Mouse (Mus musculus): ENCODE data around the gene Pecam1.
"Not testable (repeated sequence)": the region's sequence is repeated elsewhere in the genome, so short reads cannot be mapped to it uniquely, and the experiment has no call there.

Gene Pecam1

DNA sequence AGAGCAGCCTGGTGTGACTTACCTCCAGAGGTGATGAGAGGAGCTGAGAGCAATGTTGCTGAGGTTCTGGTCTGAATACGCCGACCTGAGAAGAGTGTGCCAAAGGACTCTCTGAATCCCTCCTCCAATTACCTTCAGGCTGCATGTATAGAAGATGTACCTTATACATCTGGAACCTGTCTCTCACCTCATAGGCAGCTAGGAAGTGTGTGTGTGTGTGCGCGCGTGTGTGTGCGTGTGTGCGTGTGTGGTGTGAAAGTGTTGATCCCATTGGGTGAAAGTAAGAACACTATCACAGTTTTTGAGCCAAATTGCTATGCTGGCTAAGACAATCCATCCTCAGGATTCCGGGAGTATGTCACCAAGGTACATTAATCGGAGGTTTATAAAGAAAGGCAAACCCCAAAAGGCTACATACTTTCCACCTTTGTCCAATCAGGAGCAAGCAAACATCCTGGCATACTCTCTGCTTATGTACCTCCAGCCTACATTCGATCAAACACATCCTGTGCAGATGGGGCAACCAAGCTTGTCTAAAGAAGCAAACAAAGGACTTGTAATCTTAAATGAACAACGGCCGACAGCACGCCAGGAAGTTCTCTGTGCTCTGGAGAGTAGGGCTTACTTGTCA, at the start of gene Pecam1:
Gene Pecam1, minus strand, starts transcription at position 508 of the 631 bp plus-strand sequence.
- no peak for DNase-seq (ENCODE audit: low spot score in 2 of 2)

DNA sequence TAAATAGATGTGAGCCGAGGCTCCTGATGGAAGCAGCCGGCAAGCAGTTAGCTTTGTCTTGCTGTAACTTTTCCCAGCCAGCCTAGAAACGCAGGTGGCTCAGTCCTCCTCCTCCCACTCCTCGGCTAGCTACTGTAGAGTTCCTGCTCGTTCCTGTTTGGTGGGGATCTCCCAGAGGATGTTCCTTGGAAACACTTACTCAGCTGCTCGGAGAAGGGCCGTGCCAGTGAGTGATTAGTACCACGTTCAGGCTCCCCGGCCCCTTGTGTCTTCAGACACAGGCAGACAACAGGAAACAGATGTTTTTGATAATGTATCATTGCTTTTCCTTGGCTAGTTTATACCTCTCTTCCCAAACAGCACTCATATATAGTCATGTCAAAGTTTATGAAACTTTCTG, 45.3 kb upstream of the Pecam1 start:
- no peak for DNase-seq (ENCODE audit: low spot score in 2 of 2)

DNA sequence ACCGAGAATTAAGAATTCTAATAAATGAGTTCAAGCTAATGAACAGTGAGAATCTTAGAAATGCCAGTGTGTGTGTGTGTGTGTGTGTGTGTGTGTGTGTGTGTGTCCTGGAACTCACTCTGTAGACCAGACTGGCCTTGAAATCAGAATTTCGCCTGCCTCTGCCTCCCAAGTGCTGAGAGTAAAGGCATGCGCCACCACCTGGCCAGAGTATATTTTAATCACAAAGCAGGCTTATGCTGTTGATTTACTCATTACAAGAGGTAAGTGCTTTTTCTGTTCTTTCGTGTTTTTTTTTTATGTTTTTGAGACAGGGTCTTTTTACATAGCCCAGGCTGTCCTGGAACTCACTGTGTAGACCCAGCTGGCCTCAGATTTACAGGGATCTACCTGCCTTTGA, 43.4 kb upstream of the Pecam1 start:
- no peak for DNase-seq (ENCODE audit: low spot score in 2 of 2)

DNA sequence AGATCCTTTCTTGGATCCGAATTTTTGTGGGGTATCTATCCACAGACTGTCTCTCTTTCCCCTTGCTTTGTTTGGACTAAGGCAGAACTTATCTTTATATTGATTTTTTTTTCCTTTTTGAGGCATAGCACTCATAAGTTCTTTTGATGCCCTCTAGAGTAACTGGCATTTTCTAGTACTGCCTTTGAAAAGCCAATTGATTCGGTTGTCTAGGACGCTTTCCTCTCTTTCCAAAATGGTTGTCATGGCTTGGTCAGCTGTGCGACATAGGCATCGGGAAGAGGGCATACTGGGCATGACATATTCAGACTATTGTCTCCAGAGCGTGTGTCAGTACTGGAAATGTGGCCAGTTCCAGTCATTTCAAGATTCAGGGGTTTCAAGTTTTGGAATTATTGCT, 39.2 kb upstream of the Pecam1 start:
- no peak for DNase-seq (ENCODE audit: low spot score in 2 of 2)

- peak; percentile 93 to 97 for DNase-seq (ENCODE audit: low spot score in 2 of 2)
Observed at GRCm38 (mm10) chr11:106788775-106789459, 38.5 kb upstream of the Pecam1 start, which contains the start of the genes Ddx5 and Cep95. TSS of gene Ddx5 (minus strand) at chr11:106789185. TSS of gene Cep95 (plus strand) at chr11:106789252.

DNA sequence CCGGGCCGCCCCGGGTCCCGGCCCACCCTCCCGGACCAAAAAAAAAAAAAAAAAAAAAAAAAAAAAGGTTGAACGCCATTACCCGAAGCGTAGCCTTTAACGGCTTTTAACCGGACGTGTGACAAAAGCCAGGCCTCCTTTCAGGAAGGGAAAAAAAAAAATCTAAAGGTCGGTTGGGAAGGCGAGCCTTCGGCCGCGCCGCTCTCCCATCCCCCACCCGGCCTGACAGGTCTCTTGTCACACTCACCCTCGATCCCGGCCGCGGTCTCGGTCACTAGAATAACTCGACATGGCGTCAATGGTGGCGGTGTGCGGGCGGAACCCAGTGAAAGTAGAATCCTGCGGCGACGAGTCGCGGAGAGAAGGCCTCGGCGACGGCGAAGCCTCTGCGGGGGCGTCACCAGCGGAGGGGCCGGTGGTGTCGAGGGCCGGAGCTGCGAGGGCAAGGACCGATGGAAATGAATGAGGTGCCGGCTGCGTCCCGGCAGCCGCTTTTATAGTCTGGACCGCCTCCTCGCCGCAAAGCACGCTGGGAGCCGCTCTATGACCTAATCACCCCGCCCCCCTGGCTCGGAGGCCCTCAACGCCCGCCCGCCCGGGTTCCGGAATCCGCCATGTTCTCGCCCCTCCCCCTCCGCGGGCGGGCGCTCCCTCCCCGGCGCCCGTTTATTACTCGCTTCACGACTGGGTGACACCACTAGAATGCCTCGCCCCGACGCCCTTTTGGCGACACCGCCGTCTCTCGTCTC, 37.8 kb upstream of the Pecam1 start:
- peak; percentile 97 to 98 for DNase-seq (ENCODE audit: low spot score in 2 of 2)

DNA sequence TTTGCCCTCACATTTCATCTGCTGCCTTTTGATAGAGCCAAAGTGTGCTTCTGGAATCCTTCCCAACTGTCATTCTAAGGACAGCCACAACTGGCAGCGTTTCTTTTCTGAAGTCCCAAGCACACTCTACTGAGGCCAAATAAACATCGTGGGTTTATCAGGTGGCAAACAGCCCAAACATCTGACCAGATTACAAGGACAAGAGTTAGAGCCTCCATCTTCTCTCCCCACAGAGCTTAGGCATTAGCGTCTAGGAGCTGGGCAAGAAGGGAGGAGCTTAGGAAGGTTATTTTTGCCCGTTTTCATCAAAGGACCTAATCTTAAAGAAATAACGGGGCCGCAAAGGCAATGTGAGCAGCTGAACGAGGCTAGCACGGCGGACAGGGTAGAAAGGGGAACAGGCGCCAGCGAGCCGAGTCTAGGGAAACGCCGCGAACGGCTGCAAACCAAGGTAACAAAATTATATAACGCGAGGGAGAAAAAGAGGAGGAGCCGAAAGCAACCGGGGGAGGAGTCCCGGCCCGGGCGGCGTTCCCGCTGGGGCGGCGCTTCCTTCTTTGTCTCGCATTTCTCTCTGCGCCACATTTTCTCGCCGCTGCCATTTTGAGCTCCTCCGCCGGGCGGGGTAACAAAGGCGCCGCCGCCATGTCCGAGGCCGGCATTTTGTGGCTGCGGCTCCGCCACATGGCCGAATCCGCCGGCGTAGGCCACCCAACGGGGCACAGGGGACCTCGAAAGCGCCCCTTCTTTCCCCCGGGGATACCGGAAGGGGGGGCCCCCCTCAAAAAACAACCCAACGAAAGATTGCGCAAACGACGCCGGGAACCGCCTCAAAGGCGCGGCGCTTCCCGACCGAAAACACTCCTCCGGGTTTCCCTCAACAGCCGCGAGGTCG, 37.0 kb upstream of the Pecam1 start:
- DNase-seq (ENCODE audit: low spot score in 2 of 2), result peak; percentile 77 to 80

DNA sequence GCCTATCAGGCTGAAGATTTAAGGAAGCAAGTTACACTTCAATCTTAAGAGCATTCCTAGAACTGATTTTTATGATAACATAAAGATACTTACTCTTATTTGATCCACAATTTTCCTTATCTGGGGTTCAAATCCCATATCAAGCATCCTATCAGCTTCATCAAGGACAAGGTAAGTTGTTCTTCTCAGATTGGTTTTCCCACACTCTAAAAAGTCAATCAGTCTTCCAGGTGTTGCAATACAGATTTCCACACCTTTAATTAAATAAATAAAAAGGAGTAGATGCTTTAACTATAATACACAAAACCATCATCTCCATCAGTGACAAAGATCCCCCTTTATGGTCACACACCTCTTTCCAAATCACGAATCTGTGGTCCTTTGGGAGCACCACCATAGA, 34.6 kb upstream of the Pecam1 start:
- no peak for DNase-seq (ENCODE audit: low spot score in 2 of 2)

- no peak for DNase-seq (ENCODE audit: low spot score in 2 of 2)
Observed at GRCm38 (mm10) chr11:106784476-106784875, 34.0 kb upstream of the Pecam1 start.

DNA sequence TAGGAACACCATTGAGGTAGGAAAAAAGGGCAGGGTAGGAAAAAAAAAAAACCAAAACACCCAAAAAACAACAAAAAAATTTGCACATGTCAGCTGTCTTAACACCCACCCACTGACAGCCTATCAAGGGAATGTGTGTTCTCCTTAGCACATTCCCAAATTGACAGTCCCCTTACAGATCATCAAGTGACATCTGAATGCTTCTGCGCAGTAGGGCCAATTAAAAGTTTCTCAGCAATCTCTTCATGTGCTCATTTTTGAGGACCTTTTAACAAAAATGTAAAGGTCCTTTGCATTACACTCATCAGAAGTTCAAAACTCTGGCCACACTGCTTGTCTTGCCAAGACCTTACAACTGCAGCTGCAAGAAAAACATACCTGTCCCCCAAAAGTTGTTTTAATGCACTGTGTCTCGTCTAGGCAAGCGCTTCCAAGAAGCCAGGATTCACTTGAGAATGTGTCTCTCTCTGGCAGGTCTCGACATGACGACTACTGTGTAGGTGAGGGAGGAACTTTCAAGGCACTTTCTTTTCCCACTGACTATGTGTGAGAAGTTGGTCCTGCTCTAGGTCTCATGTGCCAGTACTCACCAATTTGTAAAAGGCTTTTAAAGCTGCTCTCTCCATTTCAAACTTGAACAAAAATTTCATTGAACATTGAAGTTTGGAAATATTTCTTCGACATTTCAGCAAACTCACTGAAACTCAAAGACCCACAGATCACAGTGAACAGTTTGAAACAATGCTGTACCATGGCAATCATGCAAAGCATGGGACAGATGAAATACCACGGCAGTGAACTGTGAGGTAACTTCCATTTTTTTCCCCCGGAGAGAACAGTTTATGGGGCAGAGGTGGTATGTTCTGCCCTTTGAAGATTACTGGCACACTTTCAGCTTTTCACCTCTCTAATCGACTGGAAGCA, 32.7 kb upstream of the Pecam1 start:
- DNase-seq (ENCODE audit: low spot score in 2 of 2), result no peak

GRCm38 (mm10) chr11:106782271-106782670, 31.8 kb upstream of the Pecam1 start:
- DNase-seq (ENCODE audit: low spot score in 2 of 2), result not testable (repeated sequence)

- no peak for DNase-seq (ENCODE audit: low spot score in 2 of 2)
Observed at GRCm38 (mm10) chr11:106780590-106781220, 30.3 kb upstream of the Pecam1 start.

GRCm38 (mm10) chr11:106780089-106780425, 29.6 kb upstream of the Pecam1 start:
- no peak for DNase-seq (ENCODE audit: low spot score in 2 of 2)

- DNase-seq (ENCODE audit: low spot score in 2 of 2), result peak; percentile 82 to 85
Observed at GRCm38 (mm10) chr11:106779388-106780088, 29.1 kb upstream of the Pecam1 start, which contains the start of gene Polg2. TSS of gene Polg2 (minus strand) at chr11:106779537.

- DNase-seq (ENCODE audit: low spot score in 2 of 2), result no peak
Observed at GRCm38 (mm10) chr11:106778589-106779387, 28.4 kb upstream of the Pecam1 start.

GRCm38 (mm10) chr11:106778132-106778531, 27.7 kb upstream of the Pecam1 start:
- DNase-seq (ENCODE audit: low spot score in 2 of 2), result no peak

DNA sequence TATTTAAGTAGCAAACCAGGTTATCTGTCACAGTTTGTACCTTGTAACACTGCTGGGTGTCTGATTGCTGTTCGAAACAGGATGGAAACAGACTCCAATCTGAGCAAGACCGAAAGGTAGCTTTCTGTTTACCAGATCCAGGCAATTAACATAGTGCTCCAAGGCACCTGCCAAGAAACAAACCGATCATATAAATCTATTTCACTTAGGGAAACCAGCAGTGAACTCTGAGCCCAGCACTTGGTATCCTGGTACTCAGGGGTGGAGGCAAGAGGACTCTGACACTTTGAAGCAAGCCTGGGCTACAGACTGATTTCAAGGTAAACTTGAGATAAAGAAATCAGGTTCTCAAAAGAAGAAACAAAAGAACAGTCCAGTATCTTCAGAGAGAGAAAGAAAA, 27.0 kb upstream of the Pecam1 start:
- DNase-seq (ENCODE audit: low spot score in 2 of 2), result no peak

GRCm38 (mm10) chr11:106776960-106777359, 26.5 kb upstream of the Pecam1 start:
- DNase-seq (ENCODE audit: low spot score in 2 of 2), result no peak

- no peak for DNase-seq (ENCODE audit: low spot score in 2 of 2)
Observed at GRCm38 (mm10) chr11:106773061-106773460, 22.6 kb upstream of the Pecam1 start.

Measured in frontal cortex, postnatal 14 days (tissue).